Mouse (Mus musculus): Measurements from ENCODE around the gene Crlf1.

GRCm38 (mm10) chr8:70494416-70494945, 1.5 kb downstream of the Crlf1 start:
- TF ChIP-seq CTCF (IDR thresholded peaks at IDR 0.05; ENCODE audit: insufficient read depth, low read length) (no peak), POLR2A (IDR thresholded peaks at IDR 0.05; ENCODE audit: borderline replicate concordance, extremely low read depth, low read depth, low read length) (no peak)

Measured in lung, adult 2 months (tissue).